Mouse (Mus musculus): Measurements from ENCODE around the gene Vmn1r41. TPM values are rescaled to one million over a fixed set of nuclear protein-coding genes. Genes with fewer than 3 reads are reported as not detected.

Vmn1r41 gene
- not detected in 2 replicates for polyA plus RNA-seq (2016; fragmentation: Nextera tagmentation; extraction: Ambion mirVana)

DNA sequence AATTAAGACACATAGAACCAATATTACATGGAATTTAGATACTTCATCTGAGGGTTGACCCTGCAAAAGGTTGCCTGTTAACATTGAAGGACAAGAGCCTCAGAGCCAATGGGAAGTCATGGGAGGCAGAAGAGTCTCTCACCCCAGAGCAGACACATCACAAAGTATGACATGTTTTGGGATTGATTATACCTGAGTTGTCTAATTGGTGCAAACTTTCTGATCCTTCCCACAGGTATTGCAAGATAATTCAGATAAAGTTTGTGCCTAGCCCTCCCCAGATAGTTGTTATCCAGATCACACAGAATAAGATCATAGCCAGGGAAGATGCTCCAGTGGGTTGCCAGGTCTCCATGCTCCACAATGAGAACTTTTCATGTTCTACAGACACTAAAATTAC lies at the start of gene Vmn1r41:
Gene Vmn1r41 (plus strand): TSS at position 301 of the 400 bp plus-strand sequence.
- no peaks in the 10 kb centered on the region for H3K27me3 ChIP-seq (ENCODE audit: poor library complexity, severe bottlenecking)
- peaks cover 11% of the 10 kb centered on the region; the same call in 1 of the 2 replicates for H3K9me3 ChIP-seq
- H3K27ac ChIP-seq, result no peak within 1 kb of the TSS
- no peak for DNase-seq (ENCODE audit: extremely low spot score, low spot score)
- H3K36me3 ChIP-seq (replicated peaks), result no peaks in the 10 kb centered on the region
- H3K4me3 ChIP-seq, result no peak within 1 kb of the TSS
- no peaks in the 10 kb centered on the region for H3K4me1 ChIP-seq

DNA sequence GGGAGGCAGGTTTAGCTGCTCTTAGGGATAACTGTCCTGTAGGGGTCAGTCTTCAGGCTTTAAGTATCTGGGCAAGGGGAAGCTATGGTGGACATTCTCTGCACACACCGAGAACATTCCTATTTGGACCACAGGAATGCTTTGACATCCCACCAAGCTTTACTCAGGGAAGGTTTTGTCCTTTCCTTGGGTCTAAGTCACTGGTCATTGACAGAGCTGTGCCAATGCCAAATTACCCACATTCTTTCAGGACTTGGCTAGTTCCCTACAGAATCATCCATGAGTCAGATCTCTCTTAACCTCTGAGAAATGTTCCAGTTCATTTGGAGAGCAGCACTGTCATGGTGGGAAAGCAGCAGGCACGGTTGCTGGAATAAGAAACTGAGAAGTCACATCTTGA lies 33.9 kb upstream of the Vmn1r41 start:
- H3K27ac ChIP-seq, result no peak overlapping the region
- no peaks in the 10 kb centered on the region for H3K4me1 ChIP-seq
- WGBS, result 82% methylated on average over 2 of the region's 2 CpGs
- no peak for DNase-seq (ENCODE audit: extremely low spot score, low spot score)
- no peak overlapping the region for H3K4me3 ChIP-seq
- H3K36me3 ChIP-seq (replicated peaks), result no peaks in the 10 kb centered on the region
- H3K27me3 ChIP-seq (ENCODE audit: poor library complexity, severe bottlenecking), result no peaks in the 10 kb centered on the region
- H3K9me3 ChIP-seq, result no peaks in the 10 kb centered on the region; the same call in 1 of the 2 replicates

DNA sequence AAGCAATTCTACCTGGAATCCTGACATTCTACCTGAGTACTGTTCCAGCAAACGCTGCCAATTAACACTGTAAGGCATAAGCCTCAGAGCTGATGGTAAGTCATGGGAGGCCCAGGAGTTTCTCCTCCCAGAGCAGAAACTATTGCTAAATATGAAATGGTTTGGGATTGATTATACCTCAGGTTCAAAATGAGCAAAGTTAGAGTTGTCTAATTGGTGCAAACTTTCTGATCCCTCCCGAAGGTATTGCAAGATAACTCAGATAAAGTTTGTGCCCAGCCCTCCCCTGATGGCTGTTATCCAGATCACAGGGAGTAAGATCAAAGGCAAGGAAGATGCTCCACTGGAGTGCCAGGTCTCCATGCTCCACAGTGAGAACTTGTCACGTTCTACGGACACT lies 33.3 kb upstream of the Vmn1r41 start, which contains the start of gene Vmn1r40:
Gene Vmn1r40 (plus strand): TSS at position 301 of the 400 bp plus-strand sequence.
- Histone ChIP-seq H3K36me3 (replicated peaks) (no peaks in the 10 kb centered on the region), H3K4me3 (no peak within 1 kb of the TSS), H3K4me1 (no peaks in the 10 kb centered on the region), H3K9me3 (no peaks in the 10 kb centered on the region; the same call in 1 of the 2 replicates), H3K27me3 (ENCODE audit: poor library complexity, severe bottlenecking) (no peaks in the 10 kb centered on the region), H3K27ac (no peak within 1 kb of the TSS)
- no peak for DNase-seq (ENCODE audit: extremely low spot score, low spot score)
- 86% methylated on average over 4 of the region's 4 CpGs for WGBS

DNA sequence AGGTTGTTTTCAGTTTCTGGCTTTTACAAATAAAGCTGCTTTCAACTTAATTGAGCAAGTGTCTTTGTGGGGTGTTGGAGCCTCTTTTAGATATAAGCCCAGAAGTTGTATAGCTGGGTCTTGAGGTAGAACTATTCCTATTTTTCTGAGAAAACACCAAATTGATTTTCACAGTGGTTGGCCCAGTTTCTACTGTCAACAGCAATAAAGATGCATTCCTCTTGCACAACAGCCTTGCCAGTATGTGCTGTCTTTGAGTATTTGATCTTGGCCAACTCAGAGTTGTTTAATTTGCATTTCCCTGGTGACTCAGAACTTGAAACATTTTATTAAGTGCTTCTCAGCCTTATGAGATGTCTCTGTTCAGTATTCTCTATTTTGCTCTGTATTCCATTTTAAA lies 22.5 kb upstream of the Vmn1r41 start:
- no peak for DNase-seq (ENCODE audit: extremely low spot score, low spot score)
- no peaks in the 10 kb centered on the region for H3K4me1 ChIP-seq
- no peak overlapping the region for H3K4me3 ChIP-seq
- H3K27me3 ChIP-seq (ENCODE audit: poor library complexity, severe bottlenecking), result no peaks in the 10 kb centered on the region
- peaks cover 6% of the 10 kb centered on the region; the same call in 1 of the 2 replicates for H3K9me3 ChIP-seq
- no peaks in the 10 kb centered on the region for H3K36me3 ChIP-seq (replicated peaks)
- no peak overlapping the region for H3K27ac ChIP-seq

DNA sequence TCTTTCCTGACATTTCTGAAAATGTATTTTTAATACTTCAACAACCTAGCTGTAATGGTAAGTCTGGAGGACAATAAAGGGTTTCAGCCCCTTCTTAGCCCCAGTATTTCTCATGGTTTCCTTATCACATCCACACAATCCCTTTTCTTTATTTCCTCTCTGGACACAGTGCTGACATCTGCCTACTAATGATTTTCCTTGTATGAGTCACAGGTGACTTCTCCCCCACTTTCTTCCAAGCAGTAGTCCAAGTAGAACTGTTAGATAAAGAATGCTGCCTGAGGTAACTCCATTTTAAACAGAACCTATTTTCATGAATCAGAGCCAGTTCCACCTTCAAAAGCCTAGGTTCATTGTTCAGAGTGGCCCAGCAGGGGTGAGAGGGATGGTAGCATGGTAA lies 2.2 kb downstream of the Vmn1r41 start:
- H3K4me1 ChIP-seq, result no peaks in the 10 kb centered on the region
- no peak overlapping the region for H3K27ac ChIP-seq

DNA sequence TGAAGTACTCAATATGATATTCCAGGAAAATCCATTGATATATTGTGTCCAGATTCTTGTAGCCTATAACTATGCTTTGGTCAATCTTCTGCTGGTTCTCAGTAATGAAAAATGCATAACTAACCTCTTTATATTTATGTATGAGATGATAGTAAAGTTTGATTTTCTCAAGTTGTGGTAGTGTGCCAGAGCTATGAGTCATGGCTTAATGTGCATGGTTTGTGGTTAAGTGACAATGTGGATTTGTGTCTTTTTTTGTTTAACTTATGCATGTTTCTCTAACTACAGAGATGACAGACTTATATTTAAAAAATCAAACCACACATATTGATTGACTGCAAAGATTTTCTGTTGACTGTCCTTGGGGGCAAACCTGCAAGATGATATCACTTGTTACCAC lies 49.7 kb downstream of the Vmn1r41 start:
- Histone ChIP-seq H3K36me3 (replicated peaks) (no peaks in the 10 kb centered on the region), H3K9me3 (no peaks in the 10 kb centered on the region; the same call in 1 of the 2 replicates), H3K4me1 (no peaks in the 10 kb centered on the region), H3K27ac (no peak overlapping the region), H3K4me3 (no peak overlapping the region), H3K27me3 (ENCODE audit: poor library complexity, severe bottlenecking) (no peaks in the 10 kb centered on the region)
- DNase-seq (ENCODE audit: extremely low spot score, low spot score), result no peak

More for the DNA sequence above, 2.2 kb downstream of the Vmn1r41 start:
- Histone ChIP-seq H3K27me3 (ENCODE audit: poor library complexity, severe bottlenecking) (no peaks in the 10 kb centered on the region), H3K9me3 (peaks cover 11% of the 10 kb centered on the region; the same call in 1 of the 2 replicates), H3K4me3 (no peak overlapping the region), H3K36me3 (replicated peaks) (no peaks in the 10 kb centered on the region)
- no peak for DNase-seq (ENCODE audit: extremely low spot score, low spot score)

Other genes with a start within 250 kb of the Vmn1r41 start
- 89.8 and 91.3 TPM in 2 replicates for gene Chchd6, start 145.1 kb upstream of the Vmn1r41 start, polyA plus RNA-seq (2016; fragmentation: Nextera tagmentation; extraction: Ambion mirVana)
- gene Txnrd3, start 96.8 kb upstream of the Vmn1r41 start, polyA plus RNA-seq (2016; fragmentation: Nextera tagmentation; extraction: Ambion mirVana), result 8.1 and 8.9 TPM in 2 replicates
- gene Vmn1r40, start 33.2 kb upstream of the Vmn1r41 start, polyA plus RNA-seq (2016; fragmentation: Nextera tagmentation; extraction: Ambion mirVana), result not detected in 2 replicates
- gene Vmn1r42, start 135.6 kb downstream of the Vmn1r41 start, polyA plus RNA-seq (2016; fragmentation: Nextera tagmentation; extraction: Ambion mirVana), result not detected in 2 replicates
- gene Vmn1r43, start 135.6 kb downstream of the Vmn1r41 start, polyA plus RNA-seq (2016; fragmentation: Nextera tagmentation; extraction: Ambion mirVana), result not detected in 2 replicates
- not detected in 2 replicates for gene Vmn1r44, start 142.9 kb downstream of the Vmn1r41 start, polyA plus RNA-seq (2016; fragmentation: Nextera tagmentation; extraction: Ambion mirVana)
- gene Vmn1r45, start 199.8 kb downstream of the Vmn1r41 start, polyA plus RNA-seq (2016; fragmentation: Nextera tagmentation; extraction: Ambion mirVana), result not detected in 2 replicates
- gene Vmn1r46, start 228.5 kb downstream of the Vmn1r41 start, polyA plus RNA-seq (2016; fragmentation: Nextera tagmentation; extraction: Ambion mirVana), result not detected in 2 replicates

Measured in forebrain, embryonic 10.5 days (tissue).